ENCODE assay signal across 22 mouse cellular contexts in the genomic region with DNA sequence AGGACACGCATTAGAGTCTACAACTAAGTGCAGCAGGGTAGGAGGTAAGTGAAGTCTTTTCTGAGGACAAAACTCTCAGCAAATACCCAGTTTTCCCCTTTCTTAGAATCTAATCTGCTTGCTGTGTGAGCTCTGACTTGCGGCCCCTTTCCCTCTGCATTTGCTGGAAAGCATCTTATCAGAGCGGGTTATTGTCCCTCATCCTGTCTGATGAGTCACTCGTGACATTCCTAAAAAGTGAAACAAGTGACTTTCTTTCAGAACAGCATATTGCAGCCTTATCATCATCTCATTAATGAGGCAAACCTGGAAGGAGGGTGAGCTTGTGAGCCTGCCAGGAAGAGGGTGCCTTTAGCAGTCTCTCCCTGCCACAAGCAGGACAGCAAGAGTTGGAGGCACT.
A peak's percentile ranks its signal among the peaks of the same experiment; 100 is the strongest.
DNase-seq lines count a peak whose midpoint lies in the region; ATAC-seq and TF ChIP-seq lines count a peak whose summit lies in the region.
"Had no signal": no experiment of that assay in that cellular context is flagged by ENCODE, and none has a peak within 500 bp of the region (broad histone marks: within the 10 kb centered on the region; RNA-seq: fewer than 3 reads in every experiment).

No protein-coding gene starts in this region.

- H3K27me3 ChIP-seq in heart, embryonic 12.5 days (replicated peaks) = no peaks in the 10 kb centered on the region
- no peaks in the 10 kb centered on the region for H3K27me3 ChIP-seq in small intestine, adult 2 months (ENCODE audit: control insufficient read depth, insufficient read depth, low read length)
- H3K27me3 ChIP-seq: embryonic facial prominence, embryonic 12.5 days; Patski had no signal

- peaks cover 52% of the 10 kb centered on the region for H3K4me1 ChIP-seq in heart, embryonic 12.5 days (replicated peaks)
- peaks cover 24% of the 10 kb centered on the region for H3K4me1 ChIP-seq in small intestine, adult 2 months (ENCODE audit: control insufficient read depth, insufficient read depth, insufficient read length, low read length)
- H3K4me1 ChIP-seq: forebrain, embryonic 10.5 days had no signal

- no peak overlapping the region for H3K9ac ChIP-seq in heart, embryonic 12.5 days
- H3K9ac ChIP-seq: embryonic facial prominence, embryonic 12.5 days had no signal

- H3K4me2 ChIP-seq in heart, embryonic 12.5 days = no peak overlapping the region
- H3K4me2 ChIP-seq: embryonic facial prominence, embryonic 12.5 days; liver, embryonic 11.5 days had no signal

- TF ChIP-seq POLR2A in small intestine, adult 2 months (IDR thresholded peaks at IDR 0.05; ENCODE audit: low read depth, low read length) = no peak

- TF ChIP-seq CTCF in layer of hippocampus, adult 2 months (conservative IDR thresholded peaks at IDR 0.05) = no peak
- TF ChIP-seq CTCF in small intestine, adult 2 months (IDR thresholded peaks at IDR 0.05; ENCODE audit: extremely low read depth, insufficient read length, insufficient replicate concordance, low read depth, low read length) = no peak

- peaks cover 59% of the 10 kb centered on the region for H3K36me3 ChIP-seq in heart, embryonic 12.5 days
- H3K36me3 ChIP-seq in small intestine, adult 2 months (ENCODE audit: control insufficient read depth, insufficient read depth, low read length) = peaks cover 7% of the 10 kb centered on the region

- 27% methylated on average over 4 of the region's 4 CpGs for WGBS in heart, embryonic 12.5 days
- 49% methylated on average over 4 of the region's 4 CpGs for WGBS in small intestine, adult 2 months

- H3K4me3 ChIP-seq in heart, embryonic 12.5 days = no peak overlapping the region
- no peak overlapping the region for H3K4me3 ChIP-seq in layer of hippocampus, adult 2 months
- no peak overlapping the region for H3K4me3 ChIP-seq in small intestine, adult 2 months (ENCODE audit: low read depth, low read length)
- H3K4me3 ChIP-seq: embryonic facial prominence, embryonic 12.5 days; forebrain, embryonic 10.5 days had no signal

- no peaks in the 10 kb centered on the region for H3K9me3 ChIP-seq in heart, embryonic 12.5 days (replicated peaks)
- H3K9me3 ChIP-seq: embryonic facial prominence, embryonic 12.5 days; forebrain, embryonic 10.5 days had no signal

- peak overlapping the region; percentile 45 for H3K27ac ChIP-seq in heart, embryonic 12.5 days (ENCODE audit: poor library complexity, severe bottlenecking)
- peak overlapping the region; percentile 83 for H3K27ac ChIP-seq in layer of hippocampus, adult 2 months
- peak overlapping the region; percentile 83 for H3K27ac ChIP-seq in small intestine, adult 2 months (ENCODE audit: insufficient read depth, low read depth, low read length)
- H3K27ac ChIP-seq: forebrain, embryonic 10.5 days had no signal

- no peak for DNase-seq in heart, adult 9 months (ENCODE audit: low spot score in 2 of 2)
- no peak for DNase-seq in layer of hippocampus, adult 2 months (ENCODE audit: low spot score in 2 of 2)
- DNase-seq in layer of hippocampus, adult 9-10 months (ENCODE audit: low spot score) = no peak
- DNase-seq in brain, adult 2 months (ENCODE audit: low read depth, low spot score) = peak; percentile 48
- no peak for DNase-seq in cerebellum, adult 11-12 months
- DNase-seq: adrenal gland, postnatal 14 days; cerebellum, adult 9-11 months; kidney, adult 8-10 months; kidney, postnatal 14 days; layer of hippocampus, adult 9-11 months; lung, adult 18-20 months; lung, postnatal 14 days; retina, postnatal 1 day; thymus, adult 2 months had no signal

- peak; percentile 24; the same call in 1 of the 2 replicates for ATAC-seq in heart, embryonic 12.5 days (ENCODE audit: insufficient number of reproducible peaks, low FRiP score)
- ATAC-seq: hindbrain, embryonic 16.5 days; midbrain, embryonic 16.5 days; Patski had no signal
